In genomic region chr5:36698067-36698670, GRCm38 (mm10) we compare ENCODE assay signal across 20 mouse cellular contexts. TPM values are rescaled to one million over a fixed set of nuclear protein-coding genes. Genes with fewer than 3 reads are reported as not detected.
DNase-seq lines count a peak whose midpoint lies in the region; ATAC-seq and TF ChIP-seq lines count a peak whose summit lies in the region.
"Had no signal": no experiment of that assay in that cellular context is flagged by ENCODE, and none has a peak within 500 bp of the region (broad histone marks: within the 10 kb centered on the region; RNA-seq: fewer than 3 reads in every experiment).

No protein-coding gene starts in this region.

- WGBS in heart, embryonic 12.5 days, result 72% methylated on average over 7 of the region's 7 CpGs
- 41% methylated on average over 7 of the region's 7 CpGs for WGBS in liver, embryonic 16.5 days (ENCODE audit: insufficient replicate concordance)
- WGBS in liver, postnatal 0 days (ENCODE audit: insufficient replicate concordance), result 45% methylated on average over 7 of the region's 7 CpGs
- WGBS in small intestine, adult 2 months, result 25% methylated on average over 7 of the region's 7 CpGs

- peaks cover 51% of the 10 kb centered on the region for H3K4me1 ChIP-seq in heart, embryonic 12.5 days (replicated peaks)
- peaks cover 44% of the 10 kb centered on the region for H3K4me1 ChIP-seq in liver, embryonic 16.5 days (ENCODE audit: control insufficient read depth, low read depth, low read length)
- peaks cover 39% of the 10 kb centered on the region for H3K4me1 ChIP-seq in liver, postnatal 0 days (ENCODE audit: insufficient read depth)
- H3K4me1 ChIP-seq in small intestine, adult 2 months (ENCODE audit: control insufficient read depth, insufficient read depth, insufficient read length, low read length), result peaks cover 32% of the 10 kb centered on the region

- H3K27me3 ChIP-seq in heart, embryonic 12.5 days (replicated peaks), result no peaks in the 10 kb centered on the region
- H3K27me3 ChIP-seq in liver, embryonic 16.5 days (ENCODE audit: control insufficient read depth, insufficient read depth, low read depth, low read length), result no peaks in the 10 kb centered on the region
- no peaks in the 10 kb centered on the region for H3K27me3 ChIP-seq in liver, postnatal 0 days (ENCODE audit: insufficient read depth, low read length)
- H3K27me3 ChIP-seq in small intestine, adult 2 months (ENCODE audit: control insufficient read depth, insufficient read depth, low read length), result no peaks in the 10 kb centered on the region
- H3K27me3 ChIP-seq: heart, embryonic 15.5 days; hindbrain, embryonic 12.5 days; megakaryocyte, embryonic 14.5 days; neural tube, embryonic 13.5 days had no signal

- H3K9ac ChIP-seq in heart, embryonic 12.5 days, result peak overlapping the region; percentile 39; the same call in 1 of the 2 replicates
- peak overlapping the region; percentile 8; the same call in 1 of the 2 replicates for H3K9ac ChIP-seq in liver, embryonic 16.5 days (ENCODE audit: low read depth, low read length)
- no peak overlapping the region for H3K9ac ChIP-seq in liver, postnatal 0 days (replicated peaks)
- H3K9ac ChIP-seq: forebrain, postnatal 0 days; heart, embryonic 15.5 days; hindbrain, embryonic 12.5 days; neural tube, embryonic 13.5 days had no signal

- no peak overlapping the region for H3K27ac ChIP-seq in heart, embryonic 12.5 days (ENCODE audit: poor library complexity, severe bottlenecking)
- no peak overlapping the region for H3K27ac ChIP-seq in liver, embryonic 16.5 days (ENCODE audit: low read length)
- H3K27ac ChIP-seq in liver, postnatal 0 days (ENCODE audit: low read depth), result no peak overlapping the region
- peak overlapping the region; percentile 67 for H3K27ac ChIP-seq in small intestine, adult 2 months (ENCODE audit: insufficient read depth, low read depth, low read length)
- H3K27ac ChIP-seq in layer of hippocampus, adult 2 months, result no peak overlapping the region
- H3K27ac ChIP-seq: embryonic facial prominence, embryonic 10.5 days; heart, embryonic 15.5 days; hindbrain, embryonic 12.5 days; neural tube, embryonic 13.5 days had no signal

- no peak for DNase-seq in heart, postnatal 36 days
- DNase-seq in liver, postnatal 0 days, result no peak
- no peak for DNase-seq in layer of hippocampus, adult 2 months (ENCODE audit: low spot score in 2 of 2)
- DNase-seq in adrenal gland, adult 18-20 months (ENCODE audit: low spot score in 2 of 2), result no peak
- DNase-seq: cerebellum, adult 11-12 months; cerebellum, postnatal 36 days; forebrain, postnatal 0 days; layer of hippocampus, postnatal 36 days; lung, adult 2 months; thymus, adult 2 months had no signal

- no peak overlapping the region for H3K4me3 ChIP-seq in heart, embryonic 12.5 days
- no peak overlapping the region for H3K4me3 ChIP-seq in liver, embryonic 16.5 days (ENCODE audit: low read depth, low read length)
- H3K4me3 ChIP-seq in liver, postnatal 0 days (ENCODE audit: low read depth, low read length), result no peak overlapping the region
- H3K4me3 ChIP-seq in small intestine, adult 2 months (ENCODE audit: low read depth, low read length), result no peak overlapping the region
- H3K4me3 ChIP-seq in layer of hippocampus, adult 2 months, result no peak overlapping the region
- H3K4me3 ChIP-seq: embryonic facial prominence, embryonic 10.5 days; heart, embryonic 15.5 days; hindbrain, embryonic 12.5 days; megakaryocyte, embryonic 14.5 days; neural tube, embryonic 13.5 days had no signal

- ATAC-seq in heart, embryonic 12.5 days (ENCODE audit: insufficient number of reproducible peaks, low FRiP score), result no peak
- ATAC-seq in liver, embryonic 16.5 days (ENCODE audit: low read depth), result no peak
- ATAC-seq in liver, postnatal 0 days, result no peak
- ATAC-seq in granulocyte monocyte progenitor cell, adult 5-6 weeks (replicated peaks; ENCODE audit: poor library complexity, severe bottlenecking), result peak; percentile 47
- ATAC-seq: activated CD4-positive, CD25-positive, alpha-beta regulatory T cell, adult 4 months; forebrain, postnatal 0 days had no signal

- TF ChIP-seq EP300 in liver, postnatal 0 days (IDR thresholded peaks at IDR 0.05; ENCODE audit: low read depth), result no peak

- no peaks in the 10 kb centered on the region for H3K9me3 ChIP-seq in heart, embryonic 12.5 days (replicated peaks)
- no peaks in the 10 kb centered on the region for H3K9me3 ChIP-seq in liver, embryonic 16.5 days (replicated peaks; ENCODE audit: control insufficient read depth, low read length)
- no peaks in the 10 kb centered on the region for H3K9me3 ChIP-seq in liver, postnatal 0 days (ENCODE audit: low read length)
- H3K9me3 ChIP-seq: embryonic facial prominence, embryonic 10.5 days; heart, embryonic 15.5 days; hindbrain, embryonic 12.5 days; megakaryocyte, embryonic 14.5 days; neural tube, embryonic 13.5 days had no signal

- no peaks in the 10 kb centered on the region for H3K36me3 ChIP-seq in heart, embryonic 12.5 days
- 0 out of 2 replicates have a peak, but pooled peaks cover 4% of the 10 kb centered on the region for H3K36me3 ChIP-seq in liver, embryonic 16.5 days (ENCODE audit: control insufficient read depth, insufficient read depth)
- no peaks in the 10 kb centered on the region for H3K36me3 ChIP-seq in liver, postnatal 0 days (replicated peaks; ENCODE audit: insufficient read depth, low read length)
- no peaks in the 10 kb centered on the region for H3K36me3 ChIP-seq in small intestine, adult 2 months (ENCODE audit: control insufficient read depth, insufficient read depth, low read length)
- H3K36me3 ChIP-seq: heart, embryonic 15.5 days; hindbrain, embryonic 12.5 days; neural tube, embryonic 13.5 days had no signal

- H3K4me2 ChIP-seq in heart, embryonic 12.5 days, result no peak overlapping the region
- no peak overlapping the region for H3K4me2 ChIP-seq in liver, embryonic 16.5 days (ENCODE audit: low read depth, low read length)
- H3K4me2 ChIP-seq in liver, postnatal 0 days (ENCODE audit: low read depth, low read length), result no peak overlapping the region
- H3K4me2 ChIP-seq: heart, embryonic 15.5 days; hindbrain, embryonic 12.5 days; neural tube, embryonic 13.5 days had no signal

- intact Hi-C loops in heart, postnatal 36 days (cut with DNase I), result no loop called here

- no peak for TF ChIP-seq CTCF in liver, postnatal 0 days (IDR thresholded peaks at IDR 0.05; ENCODE audit: low read depth)
- no peak for TF ChIP-seq CTCF in small intestine, adult 2 months (IDR thresholded peaks at IDR 0.05; ENCODE audit: extremely low read depth, insufficient read length, insufficient replicate concordance, low read depth, low read length)
- no peak for TF ChIP-seq CTCF in layer of hippocampus, adult 2 months (conservative IDR thresholded peaks at IDR 0.05)

- TF ChIP-seq POLR2A in small intestine, adult 2 months (IDR thresholded peaks at IDR 0.05; ENCODE audit: low read depth, low read length), result no peak

RNA-seq across cellular contexts. Expression of gene D5Ertd579e, which starts 2.3 kb away (rescaled TPM):
- 35.1 and 37.2 TPM in 2 replicates for polyA plus RNA-seq in heart, embryonic 12.5 days (2016; fragmentation: Nextera tagmentation; extraction: Ambion mirVana)
- 10 to 100 TPM; 75.5 to 90.6 TPM for total RNA-seq in heart, postnatal 36 days (2021)
- 22.6 and 23.2 TPM in 2 replicates for polyA plus RNA-seq in liver, embryonic 16.5 days (2015; fragmentation: Nextera tagmentation; extraction: Ambion mirVana)
- 15.9 and 18.5 TPM in 2 replicates for polyA plus RNA-seq in liver, postnatal 0 days (2015; fragmentation: Nextera tagmentation; extraction: Ambion mirVana)
- 20.5 and 20.9 TPM in 2 replicates for total RNA-seq in granulocyte monocyte progenitor cell, adult 5-6 weeks (2014; fragmentation: Nextera tagmentation)
- 14.2 and 23.8 TPM in 2 replicates for total RNA-seq in granulocyte monocyte progenitor cell, adult 5-6 weeks (2017)
- 14.4 and 27.4 TPM in 2 replicates for polyA plus RNA-seq in small intestine, adult 2 months (2012; rRNA removed)
- total RNA-seq in layer of hippocampus, adult 2 months (2021), result 100 to 1,000 TPM; 100 to 103 TPM
- total RNA-seq in adrenal gland, adult 18-20 months (2021), result 10 to 100 TPM; 73.9 to 87.5 TPM

RNA-seq across cellular contexts. Expression of gene Bloc1s4, which starts 50.3 kb away (rescaled TPM):
- 21.0 and 21.3 TPM in 2 replicates for polyA plus RNA-seq in heart, embryonic 12.5 days (2016; fragmentation: Nextera tagmentation; extraction: Ambion mirVana)
- total RNA-seq in heart, postnatal 36 days (2021), result 10 to 100 TPM; 10.3 to 14.2 TPM
- polyA plus RNA-seq in liver, embryonic 16.5 days (2015; fragmentation: Nextera tagmentation; extraction: Ambion mirVana), result 11.3 and 12.6 TPM in 2 replicates
- polyA plus RNA-seq in liver, postnatal 0 days (2015; fragmentation: Nextera tagmentation; extraction: Ambion mirVana), result 14.6 and 17.9 TPM in 2 replicates
- total RNA-seq in granulocyte monocyte progenitor cell, adult 5-6 weeks (2014; fragmentation: Nextera tagmentation), result 5.2 and 10.2 TPM in 2 replicates
- 17.1 and 20.9 TPM in 2 replicates for total RNA-seq in granulocyte monocyte progenitor cell, adult 5-6 weeks (2017)
- polyA plus RNA-seq in small intestine, adult 2 months (2012; rRNA removed), result 30.4 and 31.0 TPM in 2 replicates
- 10 to 100 TPM; 22.4 to 26.0 TPM for total RNA-seq in layer of hippocampus, adult 2 months (2021)
- 10 to 100 TPM; 27.0 to 35.8 TPM for total RNA-seq in adrenal gland, adult 18-20 months (2021)
